ENCODE assay signal across 10 mouse cellular contexts in the genomic region with DNA sequence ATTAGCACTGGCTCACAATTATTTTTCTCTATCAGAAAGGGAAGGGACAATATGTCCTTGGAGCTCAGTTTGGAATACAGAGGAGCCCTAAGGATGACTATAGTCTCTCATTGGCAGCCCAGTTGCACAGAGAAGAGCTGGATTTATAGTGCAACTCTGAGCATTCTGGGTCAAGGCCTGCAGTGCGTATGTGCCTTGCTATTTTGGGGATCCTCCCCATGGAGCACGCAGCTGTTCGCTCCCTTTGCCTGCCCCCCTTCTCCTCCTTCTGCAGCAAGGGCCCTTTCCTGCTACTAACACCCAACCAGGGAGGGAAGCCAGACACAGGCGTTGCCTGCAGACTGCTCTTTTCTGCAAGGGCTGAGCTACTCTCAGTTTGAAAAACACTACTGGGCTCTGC. TPM values are rescaled to one million over a fixed set of nuclear protein-coding genes. Genes with fewer than 3 reads are reported as not detected.
DNase-seq lines count a peak whose midpoint lies in the region; ATAC-seq and TF ChIP-seq lines count a peak whose summit lies in the region.
"Had no signal": no experiment of that assay in that cellular context is flagged by ENCODE, and none has a peak within 500 bp of the region (broad histone marks: within the 10 kb centered on the region; RNA-seq: fewer than 3 reads in every experiment).

No protein-coding gene starts in this region.

- ATAC-seq in limb, embryonic 14.5 days (ENCODE audit: low FRiP score, low read depth), result peak; percentile 23; the same call in 1 of the 2 replicates
- ATAC-seq in midbrain, embryonic 14.5 days (ENCODE audit: low FRiP score, low TSS enrichment), result no peak

- TF ChIP-seq POLR2A in limb, embryonic 14.5 days (IDR thresholded peaks at IDR 0.05; ENCODE audit: borderline replicate concordance, extremely low read depth, insufficient read depth, insufficient read length), result no peak

- intact Hi-C loops in heart, postnatal 14 days (cut with DNase I), result loop anchor here (5.0 kb wide), 1 partner anchor 54 kb away; a partner anchor contains a TSS

- no peaks in the 10 kb centered on the region for H3K27me3 ChIP-seq in limb, embryonic 14.5 days (ENCODE audit: control insufficient read depth, insufficient read depth, low read length)
- peaks cover 68% of the 10 kb centered on the region for H3K27me3 ChIP-seq in limb, embryonic 10.5 days (ENCODE audit: low read depth, poor library complexity, severe bottlenecking)
- no peaks in the 10 kb centered on the region for H3K27me3 ChIP-seq in midbrain, embryonic 14.5 days (ENCODE audit: control insufficient read depth, insufficient read depth, low read length)

- no peaks in the 10 kb centered on the region for H3K9me3 ChIP-seq in limb, embryonic 14.5 days (ENCODE audit: control insufficient read depth, low read length)
- H3K9me3 ChIP-seq in limb, embryonic 10.5 days (replicated peaks), result no peaks in the 10 kb centered on the region
- no peaks in the 10 kb centered on the region for H3K9me3 ChIP-seq in midbrain, embryonic 14.5 days (ENCODE audit: control insufficient read depth, low read length)

- WGBS in limb, embryonic 14.5 days, result 61% methylated on average over 4 of the region's 4 CpGs
- 82% methylated on average over 4 of the region's 4 CpGs for WGBS in limb, embryonic 10.5 days
- 82% methylated on average over 4 of the region's 4 CpGs for WGBS in midbrain, embryonic 14.5 days

- no peaks in the 10 kb centered on the region for H3K36me3 ChIP-seq in limb, embryonic 14.5 days (ENCODE audit: control insufficient read depth, insufficient read depth, low read length)
- H3K36me3 ChIP-seq in limb, embryonic 10.5 days, result no peaks in the 10 kb centered on the region
- H3K36me3 ChIP-seq in midbrain, embryonic 14.5 days (ENCODE audit: control insufficient read depth, insufficient read depth, low read length), result no peaks in the 10 kb centered on the region

- H3K27ac ChIP-seq in limb, embryonic 14.5 days (replicated peaks; ENCODE audit: low read depth, low read length), result no peak overlapping the region
- no peak overlapping the region for H3K27ac ChIP-seq in limb, embryonic 10.5 days
- H3K27ac ChIP-seq in midbrain, embryonic 14.5 days (replicated peaks; ENCODE audit: low read depth, low read length), result no peak overlapping the region
- H3K27ac ChIP-seq: liver, embryonic 14.5 days had no signal

- H3K4me3 ChIP-seq in limb, embryonic 14.5 days (replicated peaks; ENCODE audit: low read length), result no peak overlapping the region
- no peak overlapping the region for H3K4me3 ChIP-seq in limb, embryonic 10.5 days
- no peak overlapping the region for H3K4me3 ChIP-seq in midbrain, embryonic 14.5 days (replicated peaks; ENCODE audit: low read depth, low read length)

- H3K4me1 ChIP-seq in limb, embryonic 14.5 days (ENCODE audit: control insufficient read depth, insufficient read depth, low read length), result no peaks in the 10 kb centered on the region
- H3K4me1 ChIP-seq in limb, embryonic 10.5 days, result no peaks in the 10 kb centered on the region
- H3K4me1 ChIP-seq in midbrain, embryonic 14.5 days (ENCODE audit: control insufficient read depth, insufficient read depth, low read length), result no peaks in the 10 kb centered on the region

- H3K9ac ChIP-seq in limb, embryonic 14.5 days (ENCODE audit: low read depth, low read length, severe bottlenecking), result no peak overlapping the region
- H3K9ac ChIP-seq in midbrain, embryonic 14.5 days (replicated peaks; ENCODE audit: low read length), result no peak overlapping the region
- H3K9ac ChIP-seq: liver, embryonic 14.5 days had no signal

- no peak for DNase-seq in limb, embryonic 14.5 days (ENCODE audit: low spot score)
- DNase-seq in limb, embryonic 10.5 days (ENCODE audit: low spot score), result no peak
- DNase-seq in cerebellum, adult 8-10 months, result peak; percentile 79
- DNase-seq in heart, postnatal 14 days, result peak; percentile 52 to 55
- DNase-seq in right cerebral cortex, postnatal 14 days, result peak; percentile 12
- no peak for DNase-seq in midbrain, embryonic 14.5 days
- DNase-seq in embryo, embryonic 10.5 days (ENCODE audit: low spot score), result no peak
- DNase-seq in kidney, adult 9 months, result no peak

- no peak overlapping the region for H3K4me2 ChIP-seq in limb, embryonic 14.5 days (replicated peaks; ENCODE audit: low read depth, low read length, severe bottlenecking)
- H3K4me2 ChIP-seq in midbrain, embryonic 14.5 days (ENCODE audit: low read length), result no peak overlapping the region

RNA-seq across cellular contexts. Expression of a gene that starts 56.3 kb away (rescaled TPM):
- polyA plus RNA-seq in limb, embryonic 14.5 days (2012; rRNA removed), result 3.9 and 5.0 TPM in 2 replicates
- polyA plus RNA-seq in limb, embryonic 14.5 days (2014; fragmentation: Nextera tagmentation; extraction: Ambion mirVana), result 3.6 and 4.0 TPM in 2 replicates
- 0.29 and 0.54 TPM in 2 replicates for polyA plus RNA-seq in limb, embryonic 10.5 days (2016; fragmentation: Nextera tagmentation; extraction: Ambion mirVana)
- total RNA-seq in heart, postnatal 14 days (2021), result 10 to 100 TPM in 1 of 2 experiments, 1 to 10 TPM in 1; 9.9 to 11.3 TPM
- 6.7 and 8.6 TPM in 2 replicates for polyA plus RNA-seq in midbrain, embryonic 14.5 days (2014; fragmentation: Nextera tagmentation; extraction: Ambion mirVana)
- total RNA-seq: neutrophil, adult 5-6 weeks had no signal

Comparison
In these comparisons a context has a peak if more than half of its experiments do, and no peak if none do; other contexts are left out.
1. DNase-seq: peak in cerebellum, adult 8-10 months (single experiment), heart, postnatal 14 days (2 of 2) and right cerebral cortex, postnatal 14 days (single experiment); none in limb, embryonic 14.5 days (single experiment), limb, embryonic 10.5 days (single experiment), midbrain, embryonic 14.5 days (single experiment), embryo, embryonic 10.5 days (single experiment) and kidney, adult 9 months (single experiment).